Mouse (Mus musculus) MEL-GATA-1-ER (cell line): ENCODE data around the gene Ints3.

ENCODE experiments used
- DNase-seq: peaks from one replicate; pipeline ENCODE4 v3.0.0-alpha.2; 2012; ENCODE audit warnings: low read depth; ENCODE audit errors: extremely low read depth

Gene Ints3

DNA sequence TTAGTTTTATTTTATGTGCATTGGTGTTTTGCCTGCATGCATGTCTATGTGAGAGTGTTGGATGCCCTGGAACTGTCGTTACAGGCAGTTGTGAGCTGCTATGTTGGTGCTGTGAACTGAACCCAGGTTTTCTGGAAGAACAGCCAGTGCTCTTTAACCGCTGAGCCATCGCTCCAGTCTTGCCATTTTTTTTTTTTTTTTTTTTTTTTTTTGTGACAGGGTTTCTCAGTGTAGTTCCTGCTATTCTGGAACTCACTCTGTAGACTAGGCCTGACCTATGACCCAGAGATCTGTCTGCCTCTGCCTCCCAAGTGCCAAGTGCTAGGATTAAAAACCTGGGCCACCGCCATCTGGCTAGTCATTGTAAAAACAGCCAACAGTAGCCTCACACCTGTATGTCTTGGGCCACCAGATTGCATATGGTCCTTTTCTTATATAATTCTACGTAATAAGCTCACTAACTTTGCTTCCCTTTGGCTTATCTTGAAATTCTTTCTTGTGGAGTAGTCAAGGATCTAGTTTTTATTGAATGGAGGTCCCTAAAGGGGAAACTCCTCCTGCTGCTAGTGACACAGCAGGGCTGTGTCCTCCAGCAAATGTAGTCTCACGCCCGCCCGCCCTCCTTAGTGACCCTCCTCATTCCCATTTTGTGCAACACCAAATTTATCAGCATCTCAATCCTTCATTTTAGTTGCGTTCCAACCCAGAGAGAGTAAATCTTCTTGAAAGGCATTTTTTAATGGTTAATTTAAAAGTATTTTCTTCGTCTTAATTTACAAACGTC, 12.2 kb upstream of the Ints3 start:
- no peak for DNase-seq

DNA sequence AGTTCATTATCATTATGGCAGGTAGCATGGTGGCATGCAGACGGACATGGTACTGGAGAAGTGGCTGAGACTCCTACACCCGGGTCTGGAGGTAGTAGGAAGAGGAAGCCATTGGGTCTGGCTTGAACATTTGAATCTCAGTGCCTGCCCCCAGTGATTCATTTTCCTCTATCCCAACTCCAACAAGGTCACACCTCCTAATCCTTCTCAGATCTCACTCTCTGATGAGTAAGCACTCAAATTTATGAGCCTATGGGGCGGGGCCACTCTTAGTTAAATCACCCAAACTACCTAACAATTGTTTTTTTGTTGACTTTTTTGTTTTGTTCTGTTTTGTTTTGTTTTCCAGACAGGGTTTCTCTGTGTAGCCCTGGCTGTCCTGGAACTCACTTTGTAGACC, 10.6 kb upstream of the Ints3 start:
- DNase-seq = no peak

DNA sequence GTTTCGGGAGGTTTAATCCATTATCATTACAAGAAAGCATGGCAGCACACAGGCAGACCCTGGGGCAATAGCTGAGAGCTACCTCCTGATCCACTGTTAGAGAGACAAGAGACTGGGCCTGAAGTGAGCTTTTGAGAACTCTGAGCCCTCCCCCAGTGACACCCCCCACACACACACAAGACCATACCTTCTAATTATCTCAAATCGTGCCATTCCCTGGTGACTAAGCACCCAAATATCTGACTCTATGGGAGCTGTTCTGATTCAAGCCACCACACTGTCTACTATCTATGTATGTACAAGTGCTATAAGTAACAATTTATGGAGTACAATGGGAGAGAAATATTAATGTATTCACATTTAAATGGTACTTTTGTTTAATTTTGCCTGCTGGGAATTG, 7.3 kb upstream of the Ints3 start:
- DNase-seq = no peak

GRCm38 (mm10) chr3:90437131-90437530, 3.7 kb upstream of the Ints3 start:
- DNase-seq = no peak

DNA sequence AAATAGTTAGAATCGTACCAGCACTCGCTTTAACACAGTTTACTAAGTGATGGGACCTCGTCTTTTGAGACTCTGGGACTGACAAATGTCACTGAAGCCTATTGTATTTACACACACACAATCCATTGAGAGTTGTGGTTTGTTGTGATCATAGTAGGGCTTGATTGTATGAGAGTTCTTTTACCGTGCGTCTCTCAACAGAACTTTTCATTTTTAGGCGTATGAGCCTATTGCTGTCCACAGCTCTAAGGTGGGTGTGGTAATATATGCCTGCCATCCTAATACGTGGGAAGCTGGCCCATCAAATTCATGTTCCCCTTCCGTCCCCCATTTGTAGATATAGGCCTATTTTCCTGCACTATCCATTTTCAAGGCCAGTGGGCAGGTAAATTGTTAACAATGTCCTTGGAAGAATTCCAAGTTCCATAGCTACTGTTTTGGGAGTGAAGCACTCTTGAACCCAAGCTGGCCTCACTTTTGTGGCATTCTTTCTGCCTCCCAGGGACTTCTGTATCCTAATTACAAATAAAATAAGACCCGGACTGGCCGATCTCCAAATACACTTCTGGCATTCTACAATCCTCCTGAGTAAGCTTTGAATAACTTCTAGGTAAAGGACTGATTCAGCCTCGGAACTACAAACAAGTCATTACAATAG, 780 bp upstream of the Ints3 start:
- DNase-seq = peak; percentile 62

DNA sequence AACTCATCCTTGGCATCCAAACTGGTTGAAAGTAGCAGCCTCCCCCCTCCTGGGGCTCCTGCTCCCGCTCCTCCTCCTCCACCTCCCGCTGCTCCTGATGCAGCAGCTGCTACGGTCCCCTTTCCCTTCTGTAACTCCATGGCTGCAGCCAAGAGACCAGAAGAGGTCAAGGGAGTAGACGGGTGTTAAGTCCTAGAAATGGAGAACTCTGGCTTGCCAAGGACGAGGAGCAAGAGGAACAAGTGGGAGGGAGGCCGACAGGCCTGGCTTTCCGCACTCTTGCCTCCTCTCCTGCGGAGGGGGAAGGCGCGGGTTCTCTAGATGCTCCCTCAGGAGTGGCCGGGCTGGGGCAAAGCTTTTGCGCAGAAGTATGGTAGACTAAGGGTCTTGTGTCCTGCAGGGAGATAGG, 607 bp downstream of the Ints3 start:
- DNase-seq = peak; percentile 47

DNA sequence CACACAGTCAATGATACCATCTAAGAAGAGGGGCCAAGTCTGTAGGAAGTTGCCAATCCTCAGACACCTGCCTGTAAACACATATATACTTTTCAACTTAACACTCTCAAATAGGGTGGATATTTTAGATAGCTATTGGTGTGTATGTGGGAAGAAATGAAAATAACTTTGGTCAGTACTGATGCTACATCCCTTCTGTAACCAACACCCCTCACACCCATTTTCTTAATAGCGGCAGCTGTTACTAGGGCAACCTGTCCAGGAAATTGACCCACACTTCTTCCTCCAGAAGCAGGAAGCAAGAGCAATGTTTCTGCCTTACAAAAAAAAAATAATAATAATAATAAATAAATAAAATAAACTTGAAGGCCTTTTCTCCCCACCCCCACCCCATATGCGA, 1.1 kb downstream of the Ints3 start:
- no peak for DNase-seq

DNA sequence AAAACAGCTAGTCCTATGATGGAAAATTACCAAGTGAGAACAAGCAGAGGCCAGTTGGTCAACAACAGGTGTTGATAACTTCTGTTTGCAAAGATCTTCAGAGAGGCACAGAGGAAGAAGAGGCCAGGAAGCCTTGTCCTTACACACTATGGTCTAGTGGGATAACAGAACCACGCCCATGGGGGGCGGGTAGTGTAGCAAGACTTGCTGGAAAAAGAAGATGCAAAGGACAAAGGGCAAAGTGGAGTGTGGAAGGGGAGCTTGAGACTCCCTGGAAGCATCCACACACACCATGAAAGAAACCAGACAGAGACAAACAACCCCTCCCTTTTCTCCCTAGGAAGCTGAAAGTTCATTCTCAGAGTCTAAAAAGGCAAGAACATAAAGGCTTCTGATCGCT, 3.8 kb downstream of the Ints3 start:
- DNase-seq = peak; percentile 44

- DNase-seq = no peak
These were observed 5.2 kb downstream of the Ints3 start for GRCm38 (mm10) chr3:90428186-90428585.

DNA sequence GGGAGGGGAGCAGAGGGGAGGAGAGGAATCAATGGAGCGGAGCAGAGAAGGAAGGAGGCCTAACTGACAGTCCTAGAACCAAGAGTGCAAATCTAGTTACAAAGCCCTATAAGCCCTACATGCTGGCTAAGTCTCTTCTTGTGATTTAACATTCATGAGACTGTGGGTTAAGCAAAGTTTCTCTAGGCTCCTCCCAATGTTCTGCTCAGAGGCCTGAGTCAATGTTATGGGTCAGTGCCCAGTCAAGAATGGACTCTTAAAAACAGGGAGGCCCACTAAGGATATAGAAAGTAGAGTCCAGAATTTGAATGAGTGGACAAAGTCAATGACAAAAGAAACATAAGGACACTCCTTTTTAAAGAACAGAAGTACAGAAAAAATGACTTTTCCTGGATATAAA, 5.8 kb downstream of the Ints3 start:
- no peak for DNase-seq

GRCm38 (mm10) chr3:90425499-90425898, 7.9 kb downstream of the Ints3 start:
- no peak for DNase-seq

DNA sequence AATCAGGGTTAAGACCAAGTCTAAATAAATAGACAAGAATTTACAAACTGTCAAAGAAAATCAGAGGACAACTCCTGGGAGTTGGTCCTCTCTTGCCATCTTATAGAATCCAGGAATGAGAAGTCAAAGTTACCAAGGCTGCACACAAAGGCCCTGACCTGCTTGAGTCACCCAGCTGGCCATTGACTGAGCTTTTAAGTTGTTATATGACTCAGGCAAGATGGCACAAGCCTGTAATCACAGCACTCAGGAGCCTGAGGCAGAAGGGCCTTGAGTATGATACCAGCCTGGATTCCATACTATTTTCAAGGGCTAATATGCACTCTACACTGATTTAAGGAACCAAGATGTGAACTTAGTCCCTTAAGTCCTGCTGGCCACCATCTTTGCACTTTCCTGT, 9.9 kb downstream of the Ints3 start:
- DNase-seq = no peak

DNA sequence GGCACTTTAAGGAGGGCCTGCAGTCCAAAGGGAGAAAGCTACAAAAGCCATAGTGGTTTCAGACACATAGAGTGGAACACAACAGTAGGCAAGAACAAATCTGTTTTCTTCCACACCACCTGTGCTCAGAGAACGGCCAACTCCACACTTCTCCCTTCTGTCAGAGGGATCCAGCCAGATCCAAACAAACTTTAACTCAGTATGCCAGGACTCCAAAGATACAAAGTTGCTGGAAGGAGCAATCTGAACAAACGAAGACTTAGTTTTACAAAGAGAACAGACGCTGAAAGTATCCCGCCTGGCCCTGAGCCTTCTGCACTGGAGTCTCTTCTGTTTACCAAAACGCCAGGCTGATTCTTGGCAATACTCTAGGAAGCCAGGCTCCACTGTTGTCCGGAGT, 12.7 kb downstream of the Ints3 start:
- DNase-seq = no peak

GRCm38 (mm10) chr3:90413011-90413396, 20.4 kb downstream of the Ints3 start:
- DNase-seq = no peak

- DNase-seq = peak; percentile 31
These were observed 21.0 kb downstream of the Ints3 start for GRCm38 (mm10) chr3:90412312-90413010.

GRCm38 (mm10) chr3:90408721-90409120, 24.7 kb downstream of the Ints3 start:
- DNase-seq = no peak

DNA sequence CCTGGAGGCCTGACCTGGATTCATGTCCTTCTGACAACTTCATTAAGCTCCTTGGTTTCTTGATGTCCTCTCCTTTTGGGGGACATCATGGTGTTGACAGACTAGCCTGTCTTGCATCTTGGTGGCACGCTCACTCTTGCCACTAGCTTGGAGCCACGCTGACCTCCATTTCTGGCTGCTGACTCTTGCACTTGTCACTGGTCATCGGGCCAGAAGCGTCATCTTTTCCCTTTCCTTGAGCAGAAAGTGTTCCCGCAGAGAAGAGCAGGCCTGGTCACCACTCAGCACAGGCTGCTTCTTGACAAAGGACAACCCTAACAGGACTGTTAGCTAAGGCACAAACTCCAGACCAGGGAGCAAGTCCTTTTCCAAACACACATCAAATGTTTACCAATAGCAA, 27.0 kb downstream of the Ints3 start:
- DNase-seq = no peak

DNA sequence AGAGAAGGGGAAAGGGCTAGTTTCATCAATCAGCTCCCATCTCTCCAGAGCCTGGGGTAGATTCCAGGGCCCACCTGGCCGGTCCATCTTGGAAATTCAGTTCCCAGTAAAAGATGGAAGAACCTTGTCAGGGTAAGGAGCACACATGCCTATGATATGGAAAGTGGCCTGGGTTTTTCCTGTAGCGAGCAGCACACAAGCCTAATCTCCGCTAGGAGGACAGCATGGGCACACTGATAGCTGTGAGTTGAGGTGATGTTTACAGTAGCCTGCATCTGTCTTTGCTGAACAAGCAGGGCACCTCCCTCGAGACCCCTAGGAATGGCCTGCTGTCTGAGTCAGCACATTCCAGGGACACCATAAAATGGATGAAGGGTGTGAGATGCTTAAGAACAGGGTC, 28.8 kb downstream of the Ints3 start:
- no peak for DNase-seq

GRCm38 (mm10) chr3:90404121-90404520, 29.3 kb downstream of the Ints3 start:
- no peak for DNase-seq

DNA sequence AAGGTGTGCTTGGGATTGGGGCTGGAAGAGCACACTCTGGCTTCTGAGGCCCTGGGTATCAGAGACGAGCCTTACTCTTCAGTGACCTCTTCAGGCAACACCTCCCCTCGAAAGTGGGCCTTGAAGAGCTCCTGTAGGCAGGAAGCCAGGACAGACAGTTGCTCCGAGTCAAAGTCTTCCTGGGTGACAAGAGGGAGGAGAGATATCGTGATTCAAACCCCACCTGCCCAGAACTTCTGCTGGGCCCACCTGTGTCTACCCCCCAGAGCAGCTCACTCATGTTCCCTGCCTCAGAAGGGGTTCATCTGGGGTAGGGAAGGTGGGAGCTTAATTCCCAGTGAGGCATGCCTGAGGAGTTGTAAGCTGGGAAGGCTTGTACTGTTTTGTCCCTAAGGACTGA, 32.4 kb downstream of the Ints3 start:
- no peak for DNase-seq

DNA sequence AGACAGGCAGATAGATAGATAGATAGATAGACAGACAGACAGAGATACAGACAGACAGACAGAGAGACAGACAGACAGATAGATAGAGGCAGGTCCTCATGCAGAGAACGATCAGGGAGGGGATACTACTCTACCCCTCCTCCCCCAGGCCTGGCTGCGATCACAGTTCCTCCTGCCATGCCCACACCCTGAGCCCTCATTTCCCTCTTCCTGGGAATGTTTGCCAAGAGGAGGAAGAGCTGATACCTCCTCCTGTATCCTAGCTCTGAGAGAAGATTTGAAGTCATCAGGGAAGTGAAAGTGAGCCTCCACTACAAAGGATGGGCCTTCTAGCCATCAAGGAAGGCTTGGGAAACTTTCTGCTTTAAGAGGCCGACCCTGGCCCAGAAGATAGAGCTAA, 37.8 kb downstream of the Ints3 start:
- DNase-seq = no peak

DNA sequence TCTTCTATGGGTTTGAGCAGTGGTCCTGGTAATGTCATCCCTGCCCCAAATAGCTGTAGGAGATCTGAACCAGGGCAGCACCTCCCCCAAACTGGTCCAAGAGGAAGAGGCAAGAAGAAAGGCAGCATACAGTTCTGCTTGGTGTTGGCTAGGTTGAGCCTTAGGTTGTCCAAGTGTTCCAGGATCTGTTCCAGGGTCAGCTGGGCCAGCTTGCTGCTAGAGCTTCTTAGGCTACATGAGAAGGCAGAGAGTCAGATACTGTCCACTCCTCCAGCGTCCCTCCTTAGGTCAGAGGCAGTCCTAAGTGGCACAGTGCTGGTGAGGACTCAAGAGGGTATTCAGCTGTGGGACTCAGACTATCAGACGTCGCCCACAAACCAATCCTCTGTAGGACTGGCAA, 40.8 kb downstream of the Ints3 start:
- no peak for DNase-seq

GRCm38 (mm10) chr3:90391941-90392340, 41.5 kb downstream of the Ints3 start:
- DNase-seq = no peak
